Mouse (Mus musculus) mouse trophoblast stem cell (cell line): Measurements from ENCODE around the gene Polr3f.

Experiments used
- in situ Hi-C, 2 experiments: fragments of 300-500 bp; cut with MseI, MboI; formaldehyde crosslinking; loops; 2 replicates in 1 of 2; 3 replicates in 1 of 2; pipeline ENCODE4 v1.15.1; 2025

The Polr3f gene

DNA sequence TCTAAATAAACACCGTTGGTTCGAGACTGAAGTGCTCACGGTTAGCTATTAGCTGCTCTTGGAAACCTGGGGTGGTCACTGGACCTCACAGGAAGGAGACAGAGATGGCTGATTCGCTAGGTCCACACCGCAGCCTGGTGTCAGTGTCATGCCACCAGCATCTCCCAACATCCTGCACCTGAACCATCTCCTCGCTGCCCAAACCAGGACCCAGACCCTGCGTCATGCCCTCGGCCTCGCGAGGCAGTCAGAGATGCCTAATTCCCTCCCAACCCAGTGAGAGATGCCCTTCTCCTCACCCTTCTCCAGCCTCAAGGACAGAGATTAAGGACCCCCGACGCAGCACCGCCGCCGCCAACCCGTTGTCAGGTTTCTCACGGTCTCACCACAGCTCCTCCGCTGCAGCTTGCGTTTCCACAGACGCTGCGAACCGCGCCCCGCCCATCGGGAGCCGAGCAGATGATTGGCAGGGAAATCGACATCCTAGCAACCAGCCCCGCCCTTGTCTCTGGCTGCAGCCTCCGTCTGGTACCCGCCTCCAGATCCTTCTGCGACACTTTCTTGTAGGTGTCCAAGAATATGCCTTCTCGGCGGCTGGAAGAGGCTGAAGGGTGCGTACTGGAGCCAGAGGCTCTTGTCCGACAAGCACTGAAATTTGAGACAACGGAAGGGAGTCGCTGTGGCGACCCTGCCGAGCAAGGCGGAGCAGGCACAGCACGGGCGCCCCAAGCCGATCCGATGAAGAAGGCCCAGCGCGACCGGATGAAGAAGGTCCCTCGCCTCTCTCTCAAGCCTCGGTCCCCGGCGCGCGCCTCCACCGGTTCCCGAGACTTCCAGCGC lies at the start of gene Polr3f, which contains the start of gene Dzank1:
Gene Polr3f, plus strand, starts transcription at position 738 of the 840 bp plus-strand sequence.
Gene Dzank1, minus strand, starts transcription at position 434 of the 840 bp plus-strand sequence.
- in situ Hi-C loops: no loop called here

- in situ Hi-C loops: no loop called here
Measured at GRCm38 (mm10) chr2:144479421-144479820, 48.1 kb upstream of the Polr3f start.

GRCm38 (mm10) chr2:144484084-144484483 lies 43.4 kb upstream of the Polr3f start:
- in situ Hi-C loops: no loop called here

- in situ Hi-C loops: no loop called here
Measured at GRCm38 (mm10) chr2:144485439-144485838, 42.1 kb upstream of the Polr3f start.

GRCm38 (mm10) chr2:144487476-144487875 lies 40.0 kb upstream of the Polr3f start:
- in situ Hi-C loops: no loop called here

GRCm38 (mm10) chr2:144489342-144489741 lies 38.2 kb upstream of the Polr3f start:
- in situ Hi-C loops: no loop called here

- in situ Hi-C loops: no loop called here
Measured at GRCm38 (mm10) chr2:144502134-144502533, 25.4 kb upstream of the Polr3f start.

DNA sequence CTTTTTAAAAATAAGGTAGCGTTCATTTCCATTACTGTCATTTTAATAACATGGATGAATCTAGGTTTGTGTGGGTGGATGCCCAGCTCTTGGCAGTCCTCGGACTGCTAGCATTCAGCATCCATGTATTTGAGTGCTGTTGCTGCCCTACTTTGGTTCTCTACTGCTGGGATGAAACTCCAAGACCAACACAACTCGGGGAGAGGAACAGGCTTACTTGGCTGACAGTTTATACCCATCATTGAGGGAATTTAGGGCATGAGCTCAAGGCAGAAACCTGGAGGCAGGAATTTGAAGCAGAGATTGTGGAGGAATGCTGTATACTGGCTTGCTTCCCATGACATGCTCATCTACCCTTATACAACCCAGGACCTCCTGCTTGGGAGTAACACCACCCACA lies 12.9 kb upstream of the Polr3f start:
- in situ Hi-C loops: no loop called here

GRCm38 (mm10) chr2:144519772-144520171 lies 7.7 kb upstream of the Polr3f start:
- in situ Hi-C loops: no loop called here

GRCm38 (mm10) chr2:144525856-144526255 lies 1.7 kb upstream of the Polr3f start:
- in situ Hi-C loops: no loop called here

- in situ Hi-C loops: no loop called here
Measured at GRCm38 (mm10) chr2:144527821-144528174, 280 bp downstream of the Polr3f start.

DNA sequence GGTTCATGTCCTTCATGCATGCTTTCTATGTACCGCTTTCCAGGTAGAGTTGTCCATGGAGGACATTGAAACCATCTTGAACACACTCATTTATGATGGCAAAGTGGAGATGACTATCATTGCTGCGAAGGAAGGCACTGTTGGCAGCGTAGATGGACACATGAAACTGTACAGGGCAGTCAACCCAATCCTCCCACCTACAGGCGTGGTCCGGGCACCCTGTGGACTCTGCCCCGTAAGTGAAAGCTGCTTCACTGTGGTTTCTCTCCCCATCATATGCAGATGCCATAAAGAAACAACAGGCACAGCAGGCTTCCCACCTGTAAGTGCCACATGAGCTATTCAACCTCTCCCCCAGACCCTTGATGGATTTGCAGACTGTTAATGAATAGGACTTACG lies 9.6 kb downstream of the Polr3f start:
- in situ Hi-C loops: no loop called here

GRCm38 (mm10) chr2:144541246-144541645 lies 13.7 kb downstream of the Polr3f start:
- in situ Hi-C loops: no loop called here

DNA sequence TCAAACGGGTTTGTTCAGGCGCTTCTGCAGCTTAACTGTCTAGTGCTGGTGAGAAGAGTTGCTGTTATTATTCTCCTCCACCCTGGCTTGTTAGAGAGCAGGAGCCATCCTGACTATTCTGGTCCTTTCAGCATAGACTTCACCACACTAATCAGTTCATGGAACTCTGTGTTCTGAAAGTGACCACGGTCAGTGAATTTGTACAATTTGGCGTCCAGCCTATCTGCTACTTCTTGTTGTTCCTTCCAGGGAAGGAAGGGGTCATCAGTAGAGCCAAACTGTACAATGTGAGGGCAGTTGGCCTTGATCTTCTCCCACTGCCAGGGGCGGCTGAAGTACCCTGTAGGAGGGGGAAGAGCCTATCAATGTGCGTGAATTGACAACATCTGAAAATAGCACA lies 16.2 kb downstream of the Polr3f start:
- in situ Hi-C loops: no loop called here

- in situ Hi-C loops: no loop called here
Measured at GRCm38 (mm10) chr2:144544630-144545029, 17.1 kb downstream of the Polr3f start.

DNA sequence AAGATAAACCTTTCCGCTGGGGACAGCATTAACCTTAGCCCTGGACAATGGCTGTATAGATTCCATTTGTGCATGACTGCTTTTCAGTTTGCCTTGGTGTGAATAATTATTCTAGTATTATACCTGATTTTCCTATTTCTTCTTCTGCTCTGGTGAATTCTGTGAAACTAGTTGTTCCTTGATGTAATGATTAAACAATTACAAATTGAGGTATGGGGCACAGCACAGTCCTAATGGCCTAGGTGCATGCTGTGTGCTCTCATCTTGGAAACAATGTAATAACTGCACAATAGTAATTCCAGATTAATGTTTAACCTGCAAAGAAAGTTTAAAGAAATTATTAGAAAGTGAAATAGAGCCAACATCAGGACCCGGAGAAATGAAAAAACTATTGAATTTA lies 17.5 kb downstream of the Polr3f start:
- in situ Hi-C loops: no loop called here

DNA sequence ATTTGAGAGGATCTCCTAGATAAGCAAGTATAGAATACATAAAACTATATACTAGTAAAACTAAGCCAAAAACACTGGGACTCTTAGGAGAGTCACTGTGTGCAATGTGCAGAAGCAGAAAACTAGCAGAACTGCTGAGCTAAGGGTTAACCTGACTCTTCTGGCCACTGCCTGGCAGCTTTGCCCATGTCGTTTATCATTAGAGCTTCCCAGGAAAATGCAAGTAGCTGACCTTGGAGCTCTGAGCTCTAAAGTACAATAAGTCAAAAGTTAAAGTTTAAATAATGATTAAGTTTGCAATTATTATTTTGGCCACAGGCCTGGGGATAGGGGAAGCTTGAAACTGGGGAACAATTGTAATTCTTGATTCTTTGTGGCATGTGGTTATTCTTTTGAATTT lies 18.0 kb downstream of the Polr3f start:
- in situ Hi-C loops: no loop called here

GRCm38 (mm10) chr2:144547559-144547958 lies 20.0 kb downstream of the Polr3f start:
- in situ Hi-C loops: no loop called here

GRCm38 (mm10) chr2:144550529-144550928 lies 23.0 kb downstream of the Polr3f start, which contains the start of gene Rbbp9:
Gene Rbbp9 (minus strand): TSS chr2:144550869.
- in situ Hi-C loops: no loop called here

- in situ Hi-C loops: no loop called here
Measured at GRCm38 (mm10) chr2:144553905-144554304, 26.4 kb downstream of the Polr3f start.

DNA sequence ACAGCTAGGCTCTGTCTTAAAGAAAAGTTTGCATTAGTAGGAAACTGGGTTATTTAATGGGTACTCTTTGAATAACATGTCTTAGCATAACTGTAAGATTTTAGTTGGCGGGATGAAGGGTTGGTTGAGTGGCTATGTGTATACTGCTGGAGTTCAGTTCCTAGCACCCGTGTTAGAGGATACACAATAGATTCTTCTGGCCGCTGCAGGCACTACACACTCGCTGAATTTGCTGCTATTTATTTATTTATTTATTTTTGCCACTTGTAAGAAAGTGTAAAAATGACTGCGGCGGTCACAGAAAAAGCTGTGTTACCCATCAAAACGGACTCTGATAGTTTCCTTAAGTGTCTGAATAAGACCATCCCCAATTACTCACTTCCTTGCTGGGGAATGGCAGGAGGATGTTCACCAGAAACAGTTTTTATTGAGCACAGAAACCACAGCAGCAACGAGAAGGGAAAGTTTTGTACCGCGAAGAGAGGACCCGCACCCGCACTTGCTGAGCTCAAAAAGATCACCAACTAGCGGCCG lies 27.8 kb downstream of the Polr3f start:
- in situ Hi-C loops: no loop called here

DNA sequence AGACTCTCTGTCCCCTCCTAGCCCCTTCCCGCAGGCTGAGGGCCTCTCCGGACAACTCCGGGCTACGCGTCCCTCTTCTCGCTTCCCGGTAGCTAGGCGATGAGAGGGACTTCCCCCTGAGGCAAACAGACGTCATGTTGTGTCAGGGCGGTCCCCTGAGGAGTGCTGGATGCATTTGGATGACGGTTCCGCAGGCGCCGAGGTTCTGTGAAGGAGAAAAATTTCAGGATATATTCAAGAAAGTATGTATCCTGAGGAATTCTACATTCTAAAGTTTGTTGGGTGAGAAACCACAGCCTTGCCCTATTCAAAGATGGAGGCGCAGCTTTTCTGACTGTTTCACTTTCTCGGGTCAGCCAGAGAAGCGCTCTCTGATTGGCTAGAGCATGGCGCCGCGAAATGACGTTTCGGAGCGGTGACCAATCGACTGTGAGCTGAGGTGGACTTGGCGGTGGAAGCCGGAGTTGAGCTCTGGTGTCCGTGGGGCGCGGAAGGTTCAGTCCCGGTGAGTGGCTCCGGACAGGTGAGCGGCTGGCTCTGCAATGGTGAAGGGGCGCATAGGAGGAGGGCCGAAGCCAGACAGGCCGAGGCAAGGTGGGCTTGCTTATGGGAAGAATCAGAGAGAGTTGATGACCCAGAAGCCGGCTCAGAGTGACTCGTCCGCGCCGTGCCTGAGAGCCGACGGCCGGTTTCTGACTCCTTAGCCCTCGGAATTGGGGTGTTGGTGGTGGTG lies 28.5 kb downstream of the Polr3f start, which contains the start of gene Sec23b:
Gene Sec23b, plus strand, starts transcription at position 410 of the 733 bp plus-strand sequence.
- in situ Hi-C loops: no loop called here
